Mouse (Mus musculus): ENCODE results near the gene Tmem156.
"Not testable (repeated sequence)": the region's sequence is repeated elsewhere in the genome, so short reads cannot be mapped to it uniquely, and the experiment has no call there.

Gene Tmem156

DNA sequence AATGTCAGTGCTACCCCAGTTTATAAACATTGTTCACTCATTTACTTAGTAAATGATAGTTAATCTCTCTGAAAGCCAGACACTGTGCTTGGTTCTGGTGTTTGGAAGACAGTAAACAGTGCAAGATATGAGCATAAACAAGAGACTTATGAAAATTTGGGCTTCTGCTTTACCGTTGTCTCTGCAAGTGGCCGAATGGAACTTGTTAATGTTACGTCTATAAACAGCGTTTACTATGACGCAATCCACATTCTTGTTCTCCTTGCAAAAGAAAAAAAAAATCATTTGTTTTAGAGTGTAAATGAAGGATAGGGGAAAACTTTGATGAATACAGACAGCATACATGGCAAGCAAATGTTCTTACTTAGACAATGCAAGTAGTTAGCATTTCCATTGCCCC lies at the start of gene Tmem156:
Tmem156 (minus strand) TSS at position 212 of the 400 bp plus-strand sequence.
- DNase-seq (ENCODE audit: low read depth, low spot score) = no peak

- no peak for DNase-seq (ENCODE audit: low read depth, low spot score)
Measured at GRCm38 (mm10) chr5:65141242-65141641, 49.3 kb upstream of the Tmem156 start.

- DNase-seq (ENCODE audit: low read depth, low spot score) = no peak
Measured at GRCm38 (mm10) chr5:65137073-65137472, 45.1 kb upstream of the Tmem156 start.

- no peak for DNase-seq (ENCODE audit: low read depth, low spot score)
Measured at GRCm38 (mm10) chr5:65136159-65136558, 44.2 kb upstream of the Tmem156 start.

DNA sequence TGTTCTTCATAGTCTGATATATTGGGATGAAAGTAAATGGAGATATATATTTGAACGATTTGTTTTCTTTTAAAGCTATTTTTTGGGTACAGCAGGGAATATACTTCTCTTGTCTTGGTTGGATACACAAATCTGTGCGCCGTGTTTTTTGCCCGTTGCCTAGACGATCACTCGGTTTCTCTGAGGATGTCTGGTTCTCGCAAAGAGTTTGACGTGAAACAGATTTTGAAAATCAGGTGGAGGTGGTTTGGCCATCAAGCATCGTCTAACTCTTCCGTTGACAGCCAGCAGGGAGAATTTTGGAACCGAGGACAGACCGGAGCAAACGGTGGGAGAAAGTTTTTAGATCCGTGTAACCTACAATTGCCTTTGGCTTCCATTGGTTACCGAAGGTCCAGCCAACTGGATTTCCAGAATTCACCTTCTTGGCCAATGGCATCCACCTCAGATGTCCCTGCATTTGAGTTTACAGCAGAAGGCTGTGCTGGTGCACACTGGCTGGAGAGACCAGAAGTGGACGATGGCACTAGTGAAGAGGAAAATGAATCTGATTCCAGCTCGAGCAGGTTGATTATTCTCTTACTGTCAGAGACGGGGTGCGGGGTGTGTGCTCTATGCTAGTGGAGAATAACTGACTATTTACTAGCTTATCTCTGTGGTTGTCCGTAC lies 39.4 kb upstream of the Tmem156 start:
- no peak for DNase-seq (ENCODE audit: low read depth, low spot score)

- no peak for DNase-seq (ENCODE audit: low read depth, low spot score)
Measured at GRCm38 (mm10) chr5:65130528-65131210, 38.7 kb upstream of the Tmem156 start.

GRCm38 (mm10) chr5:65128481-65128880 lies 36.5 kb upstream of the Tmem156 start:
- no peak for DNase-seq (ENCODE audit: low read depth, low spot score)

GRCm38 (mm10) chr5:65126137-65126536 lies 34.2 kb upstream of the Tmem156 start:
- DNase-seq (ENCODE audit: low read depth, low spot score) = no peak

- DNase-seq (ENCODE audit: low read depth, low spot score) = no peak
Measured at GRCm38 (mm10) chr5:65122616-65123015, 30.7 kb upstream of the Tmem156 start.

GRCm38 (mm10) chr5:65119918-65120317 lies 28.0 kb upstream of the Tmem156 start:
- DNase-seq (ENCODE audit: low read depth, low spot score) = no peak

GRCm38 (mm10) chr5:65119495-65119894 lies 27.6 kb upstream of the Tmem156 start:
- no peak for DNase-seq (ENCODE audit: low read depth, low spot score)

- no peak for DNase-seq (ENCODE audit: low read depth, low spot score)
Measured at GRCm38 (mm10) chr5:65116789-65117188, 24.9 kb upstream of the Tmem156 start.

DNA sequence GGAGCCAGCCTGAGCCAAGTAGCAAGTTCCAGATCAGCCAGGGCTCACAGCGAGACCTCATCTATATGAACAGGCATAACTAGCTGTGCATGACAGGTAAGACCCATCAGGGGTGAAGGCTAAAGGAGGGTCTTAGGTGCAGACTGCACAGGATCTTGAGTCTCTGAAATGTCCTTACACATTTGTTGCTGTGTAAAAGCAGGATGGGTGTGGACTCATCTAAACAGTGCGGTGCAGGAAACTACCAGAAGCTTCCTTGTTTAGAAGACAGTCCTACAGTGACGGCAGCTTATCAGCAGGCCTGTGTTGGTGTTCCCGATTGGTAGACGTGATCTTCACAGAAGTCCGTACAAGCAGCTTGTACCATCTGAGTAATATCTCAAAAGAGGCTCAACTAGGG lies 21.4 kb upstream of the Tmem156 start:
- no peak for DNase-seq (ENCODE audit: low read depth, low spot score)

DNA sequence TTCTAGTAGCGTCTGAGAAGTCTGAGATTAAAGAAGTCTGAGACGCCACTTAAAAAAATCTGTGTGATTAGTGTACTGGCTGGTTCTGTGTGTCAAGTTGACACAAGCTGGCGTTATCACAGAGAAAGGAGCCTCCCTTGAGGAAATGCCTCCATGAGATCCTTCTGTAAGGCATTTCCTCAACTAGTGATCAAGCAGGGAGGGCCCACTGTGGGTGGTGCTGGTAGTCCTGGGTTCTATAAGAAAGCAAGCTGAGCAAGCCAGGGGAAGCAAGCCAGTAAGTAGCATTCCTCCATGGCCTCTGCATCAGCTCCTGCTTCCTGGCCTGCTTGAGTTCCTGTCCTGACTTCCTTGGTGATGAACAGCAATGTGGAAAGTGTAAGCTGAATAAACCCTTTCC lies 20.3 kb upstream of the Tmem156 start:
- DNase-seq (ENCODE audit: low read depth, low spot score) = not testable (repeated sequence)

- no peak for DNase-seq (ENCODE audit: low read depth, low spot score)
Measured at GRCm38 (mm10) chr5:65107773-65108432, 16.0 kb upstream of the Tmem156 start.

GRCm38 (mm10) chr5:65106876-65107772 lies 15.2 kb upstream of the Tmem156 start, which contains the start of gene Klhl5:
Klhl5 (plus strand) TSS chr5:65107539.
- DNase-seq (ENCODE audit: low read depth, low spot score) = no peak

DNA sequence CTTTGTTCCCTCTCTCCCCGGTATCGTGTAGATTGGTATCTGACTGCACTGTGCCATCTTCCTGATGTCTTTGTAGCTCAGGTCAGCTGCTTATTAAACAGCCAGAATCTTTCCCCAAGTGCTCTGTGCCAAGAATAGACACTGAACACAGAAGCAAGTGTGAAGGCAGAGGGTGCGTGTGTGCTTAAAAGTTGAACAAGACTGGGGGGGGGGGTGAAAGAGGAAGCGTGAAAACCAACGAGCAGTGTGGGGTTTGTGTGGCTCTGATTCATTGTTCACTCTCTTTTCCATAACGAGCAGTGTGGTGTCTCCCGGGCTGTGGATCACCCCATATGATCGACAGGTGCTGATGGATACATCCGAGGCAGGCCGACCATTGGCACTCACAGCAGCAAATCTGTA lies 10.7 kb upstream of the Tmem156 start:
- no peak for DNase-seq (ENCODE audit: low read depth, low spot score)

DNA sequence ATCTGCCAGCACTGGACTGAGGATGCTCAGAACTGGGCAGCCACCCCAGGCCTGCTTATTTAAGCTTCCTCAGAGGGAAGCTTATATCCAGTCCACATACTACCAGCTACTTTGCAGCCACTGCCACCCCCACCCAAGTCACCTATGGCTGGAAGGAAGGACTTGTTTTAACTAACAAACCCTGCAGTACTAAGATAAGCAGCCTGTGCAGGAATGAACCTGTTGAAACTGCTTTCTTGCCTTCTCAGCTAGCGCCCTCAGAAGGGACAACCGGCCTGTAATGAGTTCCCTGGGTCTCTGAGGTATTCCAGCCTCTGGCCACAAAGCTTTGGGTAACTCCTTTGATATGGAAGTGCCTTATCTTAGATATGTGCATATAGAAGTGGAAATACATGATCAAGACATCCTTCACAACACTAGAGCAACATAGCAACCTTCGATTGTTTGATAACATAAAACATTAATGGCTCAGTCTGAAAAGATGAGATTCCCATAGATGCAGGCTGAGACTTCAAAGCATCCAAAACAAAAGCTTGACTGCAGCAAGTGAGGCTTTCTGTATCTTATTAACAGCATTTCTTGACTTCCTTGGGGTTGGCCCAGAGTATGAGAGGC lies 10.2 kb upstream of the Tmem156 start:
- DNase-seq (ENCODE audit: low read depth, low spot score) = no peak

- no peak for DNase-seq (ENCODE audit: low read depth, low spot score)
Measured at GRCm38 (mm10) chr5:65101621-65102020, 9.7 kb upstream of the Tmem156 start.

- no peak for DNase-seq (ENCODE audit: low read depth, low spot score)
Measured at GRCm38 (mm10) chr5:65101209-65101608, 9.3 kb upstream of the Tmem156 start.

DNA sequence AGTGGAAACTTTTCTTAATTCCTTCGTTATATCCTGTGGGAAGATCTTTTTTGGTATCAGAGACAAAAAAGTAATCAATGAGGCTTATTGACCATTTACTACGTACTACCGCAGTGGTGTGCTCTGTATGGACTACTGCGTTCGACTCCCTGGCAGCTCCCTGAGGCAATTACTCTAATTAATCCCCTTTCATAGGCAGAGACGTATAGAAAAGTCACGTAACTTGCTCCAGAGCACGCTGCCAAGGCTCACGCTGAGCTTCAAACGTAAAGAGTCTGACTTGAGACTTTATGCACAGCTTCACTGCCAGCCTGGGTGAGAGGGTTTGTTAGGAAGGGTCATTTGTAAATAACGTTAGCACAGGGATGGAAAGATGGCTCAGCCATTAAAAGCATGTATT lies 8.1 kb upstream of the Tmem156 start:
- no peak for DNase-seq (ENCODE audit: low read depth, low spot score)
